Mouse (Mus musculus): ENCODE measurements at regions not wholly inside any gene's neighbourhood (a gene's known extent, or its start where the extent isn't known, plus 50 kb on each side); places are given as distances from the start of the nearest gene placed in this dataset.

DNA sequence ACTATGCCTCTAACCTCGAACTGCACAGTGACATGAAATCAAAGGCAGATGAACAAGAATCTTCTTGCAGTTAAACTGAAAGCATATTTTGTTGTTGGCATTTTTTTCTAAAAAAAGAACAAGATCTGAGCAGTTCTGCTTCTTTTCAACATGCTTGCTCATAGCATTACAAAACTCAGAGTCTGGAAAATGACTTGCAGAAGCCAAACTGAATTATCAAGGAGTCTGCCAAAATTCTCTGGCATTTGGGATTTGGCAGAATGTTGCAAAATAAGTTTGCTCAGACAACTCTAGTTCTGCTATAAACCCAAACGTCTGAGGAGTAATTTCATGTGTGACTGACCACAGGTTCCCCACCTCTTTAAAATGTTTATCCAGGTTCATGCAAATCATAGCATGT lies 907.3 kb upstream of the Gm37988 start:
- no peaks in the 10 kb centered on the region for H3K27me3 ChIP-seq
- no peaks in the 10 kb centered on the region for H3K36me3 ChIP-seq
- ATAC-seq, result no peak
- H3K4me2 ChIP-seq (replicated peaks), result no peak overlapping the region
- no peaks in the 10 kb centered on the region for H3K4me1 ChIP-seq (replicated peaks)
- no peak overlapping the region for H3K9ac ChIP-seq (replicated peaks)
- H3K27ac ChIP-seq, result no peak overlapping the region
- 76% methylated on average over 2 of the region's 2 CpGs for WGBS
- H3K4me3 ChIP-seq (replicated peaks), result no peak overlapping the region
- no peaks in the 10 kb centered on the region for H3K9me3 ChIP-seq

DNA sequence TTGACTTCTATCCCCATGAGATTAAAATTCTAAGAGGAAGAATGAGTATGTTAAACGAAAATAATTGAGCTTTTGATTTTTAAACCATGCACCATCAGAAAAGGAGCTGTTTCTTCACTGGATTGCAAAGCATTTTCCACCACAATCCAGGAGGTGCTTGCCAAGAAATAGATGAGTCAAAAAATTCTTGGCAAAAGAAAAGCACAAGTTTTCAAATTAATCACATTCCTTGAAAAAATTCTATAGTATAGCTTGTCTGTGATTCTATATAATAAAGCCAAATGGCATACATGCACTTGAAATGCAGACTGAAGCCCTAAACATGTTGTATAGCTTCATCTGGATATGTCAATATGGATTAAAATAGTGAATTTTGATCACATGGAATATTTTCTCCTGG lies 904.3 kb upstream of the Gm37988 start:
- no peak overlapping the region for H3K4me2 ChIP-seq (replicated peaks)
- no peak for ATAC-seq
- no peaks in the 10 kb centered on the region for H3K36me3 ChIP-seq
- no peaks in the 10 kb centered on the region for H3K4me1 ChIP-seq (replicated peaks)
- WGBS, result 68% methylated on average over 1 of the region's 1 CpGs
- H3K27ac ChIP-seq, result no peak overlapping the region
- no peaks in the 10 kb centered on the region for H3K9me3 ChIP-seq
- no peak overlapping the region for H3K9ac ChIP-seq (replicated peaks)
- no peaks in the 10 kb centered on the region for H3K27me3 ChIP-seq
- H3K4me3 ChIP-seq (replicated peaks), result no peak overlapping the region

DNA sequence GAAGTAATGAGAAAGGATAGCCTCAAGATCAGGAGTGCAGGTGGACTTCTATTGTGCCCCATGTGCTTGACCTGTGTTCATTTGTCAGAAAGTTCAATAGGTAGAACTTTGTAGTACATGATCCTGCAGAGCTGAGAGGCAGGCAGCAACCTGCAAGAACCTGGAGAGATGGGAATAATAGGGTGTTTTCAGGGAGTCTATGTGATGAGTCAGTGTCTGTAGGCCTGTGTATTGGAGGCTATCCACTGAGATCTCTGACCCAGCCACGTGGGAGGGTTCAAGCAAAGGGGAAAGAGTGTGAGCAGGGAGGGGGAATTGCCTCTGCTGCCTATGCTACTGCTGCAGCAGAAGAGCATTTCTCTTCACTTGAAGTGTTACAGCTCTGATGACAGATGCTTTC lies 895.2 kb upstream of the Gm37988 start:
- no peaks in the 10 kb centered on the region for H3K27me3 ChIP-seq
- no peak overlapping the region for H3K4me2 ChIP-seq (replicated peaks)
- H3K9ac ChIP-seq (replicated peaks), result no peak overlapping the region
- no peaks in the 10 kb centered on the region for H3K9me3 ChIP-seq
- WGBS, result 30% methylated on average over 1 of the region's 1 CpGs
- H3K4me1 ChIP-seq (replicated peaks), result peaks cover 4% of the 10 kb centered on the region; the same call in 1 of the 2 replicates
- H3K36me3 ChIP-seq, result no peaks in the 10 kb centered on the region
- ATAC-seq, result no peak
- H3K27ac ChIP-seq, result no peak overlapping the region
- no peak overlapping the region for H3K4me3 ChIP-seq (replicated peaks)

GRCm38 (mm10) chr1:3913631-3914030 lies 894.1 kb upstream of the Gm37988 start:
- Histone ChIP-seq H3K27me3 (no peaks in the 10 kb centered on the region), H3K4me1 (replicated peaks) (peaks cover 4% of the 10 kb centered on the region; the same call in 1 of the 2 replicates), H3K9ac (replicated peaks) (no peak overlapping the region), H3K27ac (no peak overlapping the region), H3K4me2 (replicated peaks) (no peak overlapping the region), H3K4me3 (replicated peaks) (no peak overlapping the region), H3K9me3 (no peaks in the 10 kb centered on the region), H3K36me3 (no peaks in the 10 kb centered on the region)
- peak; percentile 55; the same call in 1 of the 2 replicates for ATAC-seq
- WGBS, result 38% methylated on average over 1 of the region's 1 CpGs

Measured in midbrain, embryonic 13.5 days (tissue).